Mouse (Mus musculus) erythroblast, embryonic 14.5 days (primary cell): ENCODE measurements around the gene Agpat1.

ENCODE experiments used
- GATA1 ChIP-seq: IDR thresholded peaks from 2 replicates; pipeline ENCODE4 v1.6.1; 2012; ENCODE audit warnings: low read length, inconsistent platforms, mixed read lengths
- TAL1 ChIP-seq: IDR thresholded peaks from 3 replicates; pipeline ENCODE4 v1.6.1; 2012; ENCODE audit warnings: low read length, inconsistent platforms, mixed read lengths

GRCm38 (mm10) chr17:34654392-34654791, 50.3 kb downstream of the Agpat1 start:
- TF ChIP-seq TAL1, result no peak
- TF ChIP-seq GATA1, result no peak
